8 mouse cellular contexts compared by ENCODE assay signal in genomic region chr13:21779767-21780731, GRCm38 (mm10). TPM values are rescaled to one million over a fixed set of nuclear protein-coding genes. Genes with fewer than 3 reads are reported as not detected.
DNase-seq lines count a peak whose midpoint lies in the region; ATAC-seq and TF ChIP-seq lines count a peak whose summit lies in the region.

TSS of gene Hist1h1b (minus strand) at chr13:21780625.

- peak within 1 kb of the TSS; percentile 55 to 68 for H3K4me3 ChIP-seq in ES-E14 (ENCODE audit: insufficient read depth in 1 of 2, low read depth in 1 of 2, low read length in 2 of 2, poor library complexity in 1 of 2, severe bottlenecking in 1 of 2)
- H3K4me3 ChIP-seq in forebrain, embryonic 12.5 days (replicated peaks): peak within 1 kb of the TSS; percentile 60
- H3K4me3 ChIP-seq in heart, postnatal 0 days (ENCODE audit: low read depth, low read length): peak within 1 kb of the TSS; percentile 64

- ATAC-seq in forebrain, embryonic 12.5 days (ENCODE audit: low FRiP score): peak; percentile 57
- peak; percentile 39 for ATAC-seq in heart, postnatal 0 days (ENCODE audit: insufficient read depth, low read depth)

- DNase-seq in ES-E14 (ENCODE audit: low read depth, low spot score): peak; percentile 71
- DNase-seq in c-Kit-positive CD71-positive TER-119-positive erythroid progenitor cells, embryonic 14.5 days (ENCODE audit: low spot score): peak; percentile 93
- peak; percentile 72 for DNase-seq in heart, postnatal 0 days (ENCODE audit: low spot score)
- peak; percentile 33 for DNase-seq in layer of hippocampus, adult 9-11 months
- DNase-seq in lung, postnatal 14 days: peak; percentile 44
- DNase-seq in ovary, postnatal 14 days (ENCODE audit: low spot score): peak; percentile 51
- peak; percentile 86 for DNase-seq in thymus, postnatal 14 days

- H3K9ac ChIP-seq in ES-E14 (ENCODE audit: insufficient read depth, low read depth, low read length, poor library complexity, severe bottlenecking): peak within 1 kb of the TSS; percentile 82
- H3K9ac ChIP-seq in forebrain, embryonic 12.5 days: peak within 1 kb of the TSS; percentile 93
- peak within 1 kb of the TSS; percentile 67 for H3K9ac ChIP-seq in heart, postnatal 0 days (replicated peaks; ENCODE audit: low read depth, low read length)

- in situ Hi-C loops in ES-E14 (cut with MboI; ENCODE audit: low sequenced_read_pairs in 2 of 2, unreplicated experiment in 2 of 2): no loop called here

- no peaks in the 10 kb centered on the region for H3K9me3 ChIP-seq in ES-E14 (ENCODE audit: control insufficient read depth, insufficient read depth, low read depth, low read length)
- no peaks in the 10 kb centered on the region for H3K9me3 ChIP-seq in forebrain, embryonic 12.5 days
- no peaks in the 10 kb centered on the region for H3K9me3 ChIP-seq in heart, postnatal 0 days (replicated peaks; ENCODE audit: control insufficient read depth, low read length)

- no peak for TF ChIP-seq CTCF in heart, postnatal 0 days (IDR thresholded peaks at IDR 0.05; ENCODE audit: low read depth)

- no peaks in the 10 kb centered on the region for H3K36me3 ChIP-seq in ES-E14 (ENCODE audit: control insufficient read depth, insufficient read depth, low read length, poor library complexity, severe bottlenecking)
- H3K36me3 ChIP-seq in forebrain, embryonic 12.5 days (replicated peaks): no peaks in the 10 kb centered on the region
- no peaks in the 10 kb centered on the region for H3K36me3 ChIP-seq in heart, postnatal 0 days (replicated peaks; ENCODE audit: control insufficient read depth, insufficient read depth, low read length)

- 0 out of 2 replicates have a peak, but pooled peaks have one; percentile 11 for TF ChIP-seq EP300 in heart, postnatal 0 days (IDR thresholded peaks at IDR 0.05; ENCODE audit: low read depth)

- WGBS in forebrain, embryonic 12.5 days: under 1% methylated on average over 44 of the region's 44 CpGs
- 1% methylated on average over 44 of the region's 44 CpGs for WGBS in heart, postnatal 0 days

- no peaks in the 10 kb centered on the region for H3K27me3 ChIP-seq in forebrain, embryonic 12.5 days
- no peaks in the 10 kb centered on the region for H3K27me3 ChIP-seq in heart, postnatal 0 days (ENCODE audit: control insufficient read depth, insufficient read depth, low read length)

- H3K4me2 ChIP-seq in forebrain, embryonic 12.5 days: peak within 1 kb of the TSS; percentile 74
- H3K4me2 ChIP-seq in heart, postnatal 0 days (ENCODE audit: low read depth, low read length): peak within 1 kb of the TSS; percentile 86

- H3K4me1 ChIP-seq in ES-E14 (ENCODE audit: control insufficient read depth in 2 of 2, insufficient read depth in 2 of 2, low read length in 2 of 2, poor library complexity in 1 of 2): peaks cover 0 to 5% of the 10 kb centered on the region in 2 experiments; a peak in 1 of 4 replicates
- peaks cover 37% of the 10 kb centered on the region for H3K4me1 ChIP-seq in forebrain, embryonic 12.5 days
- H3K4me1 ChIP-seq in heart, postnatal 0 days (ENCODE audit: control insufficient read depth, insufficient read depth): peaks cover 19% of the 10 kb centered on the region

- H3K27ac ChIP-seq in ES-E14 (ENCODE audit: insufficient read depth, low read depth, low read length, poor library complexity, severe bottlenecking): peak within 1 kb of the TSS; percentile 89
- H3K27ac ChIP-seq in forebrain, embryonic 12.5 days: peak within 1 kb of the TSS; percentile 99
- peak within 1 kb of the TSS; percentile 82 for H3K27ac ChIP-seq in heart, postnatal 0 days (ENCODE audit: low read depth)

TF ChIP-seq in ES-E14, 5 proteins besides CTCF, POLR2A, EP300 and RAD21:
- TF ChIP-seq ZNF384 (IDR thresholded peaks at IDR 0.05; ENCODE audit: low read depth, low read length): no peak
- TF ChIP-seq CHD2 (IDR thresholded peaks at IDR 0.05; ENCODE audit: low read depth, low read length): no peak; the same call in 1 of the 2 replicates
- TF ChIP-seq HCFC1 (IDR thresholded peaks at IDR 0.05; ENCODE audit: borderline replicate concordance, insufficient read depth, low read length): no peak; the same call in 1 of the 2 replicates
- no peak for TF ChIP-seq MAFK (IDR thresholded peaks at IDR 0.05; ENCODE audit: insufficient read depth, low read depth, low read length)
- no peak for TF ChIP-seq ZC3H11A (IDR thresholded peaks at IDR 0.05; ENCODE audit: borderline replicate concordance, low read depth, low read length)

RNA-seq across cellular contexts. Expression of gene Hist1h1b, which starts in this region (rescaled TPM):
- 619 and 849 TPM in 2 replicates for total RNA-seq in ES-E14 (2012; rRNA removed)
- polyA plus RNA-seq in forebrain, embryonic 12.5 days (2016; fragmentation: Nextera tagmentation; extraction: Ambion mirVana): 44.0 and 46.6 TPM in 2 replicates
- 356 and 550 TPM in 2 replicates for total RNA-seq in heart, postnatal 0 days (2014; rRNA removed; ENCODE audit: low replicate concordance)
- polyA plus RNA-seq in heart, postnatal 0 days (2015; fragmentation: Nextera tagmentation; extraction: Ambion mirVana): 4.7 and 5.4 TPM in 2 replicates

Comparison
In these comparisons a context has a peak if more than half of its experiments do, and no peak if none do; other contexts are left out.
1. Peak in every context shown above with its lines: DNase-seq, ATAC-seq, H3K4me3 ChIP-seq and H3K27ac ChIP-seq.
2. DNase-seq: peak in every context shown above with its lines; median percentile 93 in c-Kit-positive CD71-positive TER-119-positive erythroid progenitor cells, embryonic 14.5 days; 86 in thymus, postnatal 14 days; 72 in heart, postnatal 0 days; 71 in ES-E14; 51 in ovary, postnatal 14 days; 44 in lung, postnatal 14 days; 33 in layer of hippocampus, adult 9-11 months.